Mouse (Mus musculus) left cerebral cortex, adult 6 months (tissue): ENCODE measurements around the gene Gm14399. TPM values are rescaled to one million over a fixed set of nuclear protein-coding genes. Genes with fewer than 3 reads are reported as not detected.

Experiments used
- long read RNA-seq, 2 experiments: library from polyadenylated mRNA; unstranded; transcript quantifications; one replicate each; pipeline ENCODE4 v2.0.0; 2019 to 2020
- polyA plus RNA-seq: library from polyadenylated mRNA; unstranded; fragments of <200 nt; fragmentation: Nextera tagmentation; gene quantifications from 2 replicates; pipeline ENCODE4 v1.2.3, GENCODE M21; 2021

Gm14399 gene
- polyA plus RNA-seq: 9.0 and 13.9 TPM in 2 replicates
- long read RNA-seq, experiment 1, transcript Gm14399-203 (3 exons, 703 nt): major isoform, 28 of 39 reads
- long read RNA-seq, experiment 1, partial matches to known transcripts: 5 of 39 reads
- long read RNA-seq, experiment 1, other reads (novel, unspliced or antisense): 3 of 39 reads
- long read RNA-seq, experiment 2, transcript Gm14399-203 (3 exons, 703 nt): major isoform, 10 of 13 reads
- long read RNA-seq, experiment 2, partial matches to known transcripts: 0 of 13 reads
- long read RNA-seq, experiment 2, other reads (novel, unspliced or antisense): 2 of 13 reads

DNA sequence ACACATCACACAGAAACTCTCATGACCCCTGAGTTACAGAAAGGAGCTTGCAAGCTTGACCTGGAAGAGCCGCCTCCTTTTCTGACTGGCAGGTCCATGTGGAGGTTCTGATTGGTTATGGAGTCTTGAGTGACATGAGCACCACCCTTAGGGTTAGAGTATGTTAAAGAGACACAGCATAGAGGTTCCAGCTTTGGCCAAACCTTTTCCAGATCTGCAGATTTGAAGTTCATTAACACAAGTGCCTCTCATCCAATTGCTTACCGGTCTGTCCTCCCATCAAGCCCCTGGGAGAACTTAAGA is at the start of gene Gm14399:
Gene Gm14399, minus strand, starts transcription at position 20 of the 303 bp plus-strand sequence.

GRCm38 (mm10) chr2:175175401-175176180 is 33.8 kb upstream of the Gm14399 start, which contains the start of gene Gm14443:
Gene Gm14443, minus strand, starts transcription at chr2:175175871.

Other genes with a start within 250 kb of the Gm14399 start
- gene Gm14444, start 131.8 kb downstream of the Gm14399 start, polyA plus RNA-seq: 0.22 TPM in 1 of 2 replicates, not detected in the other
- 0.64 and 1.3 TPM in 2 replicates for gene Gm14393, start 74.2 kb downstream of the Gm14399 start, polyA plus RNA-seq
- 0.35 and 0.47 TPM in 2 replicates for gene Gm14443, start 33.9 kb upstream of the Gm14399 start, polyA plus RNA-seq
- gene Gm14391, start 64.9 kb upstream of the Gm14399 start, polyA plus RNA-seq: 2.0 and 15.8 TPM in 2 replicates
- not detected in 2 replicates for gene Gm14440, start 133.1 kb upstream of the Gm14399 start, polyA plus RNA-seq
- 7.9 and 11.0 TPM in 2 replicates for gene Gm4631, start 196.2 kb upstream of the Gm14399 start, polyA plus RNA-seq
- gene Zfp968, start 230.4 kb upstream of the Gm14399 start, polyA plus RNA-seq: 7.7 and 8.1 TPM in 2 replicates